8 mouse cellular contexts compared by ENCODE assay signal in genomic region chr9:57998032-57998659, GRCm38 (mm10). TPM values are rescaled to one million over a fixed set of nuclear protein-coding genes. Genes with fewer than 3 reads are reported as not detected.
DNase-seq lines count a peak whose midpoint lies in the region; ATAC-seq and TF ChIP-seq lines count a peak whose summit lies in the region.

No protein-coding gene starts in this region.

- peak; percentile 46 for TF ChIP-seq POLR2A in CH12.LX (IDR thresholded peaks at IDR 0.05; ENCODE audit: low read depth, low read length)

- peak; percentile 98 for TF ChIP-seq RAD21 in CH12.LX (IDR thresholded peaks at IDR 0.05; ENCODE audit: low read depth, low read length)

- peak overlapping the region; percentile 49; the same call in 1 of the 2 replicates for H3K9ac ChIP-seq in CH12.LX (ENCODE audit: insufficient read depth, low read depth)
- 0 out of 2 replicates have a peak overlapping the region, but pooled peaks have one; percentile 31 for H3K9ac ChIP-seq in embryonic facial prominence, embryonic 14.5 days (ENCODE audit: low read depth, low read length)
- peak overlapping the region; percentile 23; the same call in 1 of the 2 replicates for H3K9ac ChIP-seq in lung, embryonic 14.5 days

- WGBS in embryonic facial prominence, embryonic 14.5 days = 2% methylated on average over 20 of the region's 20 CpGs
- WGBS in large intestine, adult 2 months = 2% methylated on average over 20 of the region's 20 CpGs
- WGBS in lung, embryonic 14.5 days = 2% methylated on average over 20 of the region's 20 CpGs

- H3K4me1 ChIP-seq in CH12.LX (ENCODE audit: control insufficient read depth in 1 of 2, insufficient read depth in 2 of 2) = peaks cover 16 to 45% of the 10 kb centered on the region in 2 experiments
- peaks cover 6% of the 10 kb centered on the region for H3K4me1 ChIP-seq in embryonic facial prominence, embryonic 14.5 days (ENCODE audit: control insufficient read depth, insufficient read depth, low read length)
- H3K4me1 ChIP-seq in lung, embryonic 14.5 days (ENCODE audit: insufficient read depth) = 0 out of 2 replicates have a peak, but pooled peaks cover 3% of the 10 kb centered on the region

- H3K9me3 ChIP-seq in CH12.LX (replicated peaks; ENCODE audit: low read length) = no peaks in the 10 kb centered on the region
- H3K9me3 ChIP-seq in embryonic facial prominence, embryonic 14.5 days (ENCODE audit: control insufficient read depth, low read length) = no peaks in the 10 kb centered on the region
- no peaks in the 10 kb centered on the region for H3K9me3 ChIP-seq in lung, embryonic 14.5 days (ENCODE audit: low read depth, low read length)

- peak; percentile 77 for ATAC-seq in embryonic facial prominence, embryonic 14.5 days (ENCODE audit: low read depth)
- peak; percentile 87 for ATAC-seq in lung, embryonic 14.5 days (ENCODE audit: insufficient read depth)
- peak; percentile 79 for ATAC-seq in neutrophil, adult 5-6 weeks (ENCODE audit: extremely low read depth, insufficient number of reproducible peaks, low FRiP score, poor library complexity, severe bottlenecking)

- no peaks in the 10 kb centered on the region for H3K27me3 ChIP-seq in CH12.LX (replicated peaks)
- H3K27me3 ChIP-seq in embryonic facial prominence, embryonic 14.5 days (replicated peaks; ENCODE audit: control insufficient read depth, insufficient read depth, low read length) = peaks cover 45% of the 10 kb centered on the region
- peaks cover 12% of the 10 kb centered on the region; the same call in 1 of the 2 replicates for H3K27me3 ChIP-seq in lung, embryonic 14.5 days (ENCODE audit: insufficient read depth, low read length)

- peak overlapping the region; percentile 21 to 47 (median 28) for H3K4me3 ChIP-seq in CH12.LX (replicated peaks in 1 of 3; ENCODE audit: low read depth in 2 of 3, low read length in 2 of 3, poor library complexity in 1 of 3)
- H3K4me3 ChIP-seq in embryonic facial prominence, embryonic 14.5 days (ENCODE audit: low read depth, low read length) = peak overlapping the region; percentile 20
- H3K4me3 ChIP-seq in lung, embryonic 14.5 days (ENCODE audit: low read depth, low read length) = peak overlapping the region; percentile 28

- in situ Hi-C loops in CH12.LX (cut with MboI; ENCODE audit: low pct_ligation_motif_present, low pct_unique_long_range_greater_than_20kb, low sequenced_read_pairs) = loop anchor here (5.0 to 10.0 kb wide), 3 partner anchors 136 to 343 kb away; partner anchors contain the start of gene Csk

- no peaks in the 10 kb centered on the region for H3K36me3 ChIP-seq in CH12.LX (replicated peaks in 1 of 2; ENCODE audit: control insufficient read depth in 1 of 2, insufficient read depth in 1 of 2, low read length in 1 of 2)
- no peaks in the 10 kb centered on the region for H3K36me3 ChIP-seq in embryonic facial prominence, embryonic 14.5 days (ENCODE audit: control insufficient read depth, insufficient read depth, low read length)
- no peaks in the 10 kb centered on the region for H3K36me3 ChIP-seq in lung, embryonic 14.5 days (ENCODE audit: insufficient read depth)

- TF ChIP-seq EP300 in CH12.LX (IDR thresholded peaks at IDR 0.05; ENCODE audit: low read length) = peak; percentile 12; the same call in 1 of the 2 replicates

- no peak overlapping the region for H3K27ac ChIP-seq in CH12.LX (ENCODE audit: insufficient read depth, low read depth)
- H3K27ac ChIP-seq in embryonic facial prominence, embryonic 14.5 days (replicated peaks; ENCODE audit: low read depth, low read length) = no peak overlapping the region
- no peak overlapping the region for H3K27ac ChIP-seq in lung, embryonic 14.5 days (ENCODE audit: low read depth)

- H3K4me2 ChIP-seq in CH12.LX (ENCODE audit: insufficient read depth, low read depth, poor library complexity, severe bottlenecking) = peak overlapping the region; percentile 95
- H3K4me2 ChIP-seq in embryonic facial prominence, embryonic 14.5 days (ENCODE audit: low read depth, low read length) = peak overlapping the region; percentile 53
- H3K4me2 ChIP-seq in lung, embryonic 14.5 days = peak overlapping the region; percentile 62

- dilution Hi-C loops in CH12.LX (cut with MboI; ENCODE audit: extremely low pct_ligation_motif_present, extremely low pct_unique_long_range_greater_than_20kb, low sequenced_read_pairs) = no loop called here

- peak; percentile 67 to 94 for TF ChIP-seq CTCF in CH12.LX (conservative IDR thresholded peaks at IDR 0.05 in 1 of 2, IDR thresholded peaks at IDR 0.05 in 1 of 2; ENCODE audit: low read depth in 2 of 2, low read length in 2 of 2)
- peak; percentile 85 for TF ChIP-seq CTCF in lung, embryonic 14.5 days (IDR thresholded peaks at IDR 0.05; ENCODE audit: low read depth)

- DNase-seq in CH12.LX (ENCODE audit: extremely low read depth) = peak; percentile 73
- DNase-seq in adrenal gland, postnatal 25 days = peak; percentile 47
- peak; percentile 79 for DNase-seq in embryonic facial prominence, embryonic 14.5 days (ENCODE audit: low spot score)
- DNase-seq in heart, postnatal 4 days = peak; percentile 67
- DNase-seq in large intestine, adult 2 months (ENCODE audit: low read depth, low spot score) = peak; percentile 67
- DNase-seq in lung, embryonic 14.5 days = peak; percentile 92
- peak; percentile 60 for DNase-seq in yolk sac, embryonic 10.5 days (ENCODE audit: low spot score)

- no peaks in the 10 kb centered on the region for H3K79me2 ChIP-seq in CH12.LX (replicated peaks; ENCODE audit: control insufficient read depth, extremely low read depth, insufficient read depth, poor library complexity, severe bottlenecking)

TF ChIP-seq in CH12.LX, 34 proteins besides CTCF, POLR2A, EP300 and RAD21 (continues in another document):
- TF ChIP-seq ZKSCAN1 (IDR thresholded peaks at IDR 0.05; ENCODE audit: borderline replicate concordance, low read depth, low read length) = no peak
- no peak for TF ChIP-seq GABPA (IDR thresholded peaks at IDR 0.05; ENCODE audit: insufficient replicate concordance, low read depth, low read length)
- no peak for TF ChIP-seq JUND (conservative IDR thresholded peaks at IDR 0.05; ENCODE audit: low read depth, low read length)
- TF ChIP-seq NELFE (IDR thresholded peaks at IDR 0.05; ENCODE audit: low read depth, low read length) = no peak
- no peak for TF ChIP-seq IRF4 (IDR thresholded peaks at IDR 0.05; ENCODE audit: low read depth, low read length)
- no peak; the same call in 1 of the 2 replicates for TF ChIP-seq MAX (IDR thresholded peaks at IDR 0.05; ENCODE audit: low read length)
- TF ChIP-seq ZMIZ1 (IDR thresholded peaks at IDR 0.05; ENCODE audit: low read depth, low read length) = no peak
- TF ChIP-seq USF1 (IDR thresholded peaks at IDR 0.05; ENCODE audit: low read depth, low read length) = no peak
- no peak for TF ChIP-seq MEF2A (IDR thresholded peaks at IDR 0.05; ENCODE audit: borderline replicate concordance, low read depth, low read length)
- peak; percentile 85 for TF ChIP-seq ZC3H11A (IDR thresholded peaks at IDR 0.05; ENCODE audit: low read depth, low read length)
- 0 out of 2 replicates have a peak, but pooled peaks have one; percentile 7 for TF ChIP-seq ETS1 (conservative IDR thresholded peaks at IDR 0.05; ENCODE audit: low read depth, low read length)
- TF ChIP-seq ELF1 (IDR thresholded peaks at IDR 0.05; ENCODE audit: low read depth, low read length) = peak; percentile 59
- no peak for TF ChIP-seq TBP (conservative IDR thresholded peaks at IDR 0.05; ENCODE audit: low read depth, low read length)
- no peak for TF ChIP-seq KAT2A (IDR thresholded peaks at IDR 0.05; ENCODE audit: insufficient replicate concordance, low read length)
- TF ChIP-seq TCF12 (IDR thresholded peaks at IDR 0.05; ENCODE audit: low read depth, low read length) = no peak
- no peak for TF ChIP-seq JUN (IDR thresholded peaks at IDR 0.05; ENCODE audit: insufficient read depth, low read depth, low read length)
- no peak for TF ChIP-seq UBTF (IDR thresholded peaks at IDR 0.05; ENCODE audit: low read depth, low read length)
- no peak for TF ChIP-seq MAFK (IDR thresholded peaks at IDR 0.05; ENCODE audit: insufficient replicate concordance, low read length)
- 0 out of 2 replicates have a peak, but pooled peaks have one; percentile 7 for TF ChIP-seq BHLHE40 (IDR thresholded peaks at IDR 0.05; ENCODE audit: low read depth, low read length)
- TF ChIP-seq CHD2 (IDR thresholded peaks at IDR 0.05; ENCODE audit: low read length) = no peak
- TF ChIP-seq PAX5 (IDR thresholded peaks at IDR 0.05; ENCODE audit: low read length) = no peak
- peak; percentile 10; the same call in 1 of the 2 replicates for TF ChIP-seq MYC (IDR thresholded peaks at IDR 0.05; ENCODE audit: low read depth, low read length)
- no peak for TF ChIP-seq CHD1 (IDR thresholded peaks at IDR 0.05; ENCODE audit: low read depth, low read length)
- 0 out of 2 replicates have a peak, but pooled peaks have one; percentile 50 for TF ChIP-seq RCOR1 (conservative IDR thresholded peaks at IDR 0.05; ENCODE audit: low read depth, low read length)
- TF ChIP-seq SIN3A (IDR thresholded peaks at IDR 0.05; ENCODE audit: low read length) = peak; percentile 72
- TF ChIP-seq SMC3 (IDR thresholded peaks at IDR 0.05; ENCODE audit: low read depth, low read length) = peak; percentile 92
- no peak for TF ChIP-seq HCFC1 (IDR thresholded peaks at IDR 0.05; ENCODE audit: low read depth, low read length)

RNA-seq across cellular contexts. Expression of gene Cyp11a1, which starts 8.1 kb away (rescaled TPM):
- total RNA-seq in CH12.LX (2012; rRNA removed) = 2.6 and 4.6 TPM in 2 replicates
- total RNA-seq in CH12.LX (2014; rRNA removed) = 8.3 and 9.0 TPM in 2 replicates
- polyA plus RNA-seq in CH12.LX (2012; ENCODE audit: insufficient read length, low read depth) = 12.1 and 12.8 TPM in 2 replicates
- 6,596 and 7,089 TPM in 2 replicates for total RNA-seq in adrenal gland, postnatal 25 days (2021)
- polyA plus RNA-seq in embryonic facial prominence, embryonic 14.5 days (2014; fragmentation: Nextera tagmentation; extraction: Ambion mirVana) = 5.9 and 7.0 TPM in 2 replicates
- total RNA-seq in heart, postnatal 4 days (2021) = under 1 TPM; 0.45 to 0.69 TPM
- polyA plus RNA-seq in large intestine, adult 2 months (2012; rRNA removed) = 0.07 and 0.51 TPM in 2 replicates
- 0.13 and 0.69 TPM in 2 replicates for polyA plus RNA-seq in lung, embryonic 14.5 days (2014; fragmentation: Nextera tagmentation; extraction: Ambion mirVana)
- 2.6 and 2.7 TPM in 2 replicates for total RNA-seq in neutrophil, adult 5-6 weeks (2017)

RNA-seq across cellular contexts. Expression of gene Sema7a, which starts 58.2 kb away (rescaled TPM):
- total RNA-seq in CH12.LX (2012; rRNA removed) = 113 and 181 TPM in 2 replicates
- total RNA-seq in CH12.LX (2014; rRNA removed) = 78.2 and 88.6 TPM in 2 replicates
- polyA plus RNA-seq in CH12.LX (2012; ENCODE audit: insufficient read length, low read depth) = 81.9 and 89.4 TPM in 2 replicates
- 8.6 and 8.8 TPM in 2 replicates for total RNA-seq in adrenal gland, postnatal 25 days (2021)
- polyA plus RNA-seq in embryonic facial prominence, embryonic 14.5 days (2014; fragmentation: Nextera tagmentation; extraction: Ambion mirVana) = 1.2 TPM in 2 replicates
- 10 to 100 TPM; 26.0 to 30.1 TPM for total RNA-seq in heart, postnatal 4 days (2021)
- polyA plus RNA-seq in large intestine, adult 2 months (2012; rRNA removed) = 16.0 and 25.3 TPM in 2 replicates
- polyA plus RNA-seq in lung, embryonic 14.5 days (2014; fragmentation: Nextera tagmentation; extraction: Ambion mirVana) = 1.0 TPM in 2 replicates
- total RNA-seq in neutrophil, adult 5-6 weeks (2017) = 7.0 and 7.4 TPM in 2 replicates

Comparison
In these comparisons a context has a peak if more than half of its experiments do, and no peak if none do; other contexts are left out.
1. RNA of gene Cyp11a1, which starts 8.1 kb away (total RNA-seq): 6,596 to 7,089 TPM in adrenal gland, postnatal 25 days; 2.6 to 9.0 TPM in CH12.LX, 2.6 to 2.7 TPM in neutrophil, adult 5-6 weeks and 0.45 to 0.69 TPM in heart, postnatal 4 days; every median in the first group is over 100 times any median in the second.
2. Peak in every context shown above with its lines, with median percentiles within 50 percentile points of each other: DNase-seq, H3K4me2 ChIP-seq, H3K4me3 ChIP-seq, H3K9ac ChIP-seq and ATAC-seq.